In genomic region chr14:21682681-21683129, GRCm38 (mm10) we compare ENCODE assay signal across 7 mouse cellular contexts. TPM values are rescaled to one million over a fixed set of nuclear protein-coding genes. Genes with fewer than 3 reads are reported as not detected.
DNase-seq lines count a peak whose midpoint lies in the region; ATAC-seq and TF ChIP-seq lines count a peak whose summit lies in the region.

No protein-coding gene starts in this region.

- no peaks in the 10 kb centered on the region for H3K9me3 ChIP-seq in forebrain, embryonic 10.5 days
- H3K9me3 ChIP-seq in intestine, embryonic 16.5 days (ENCODE audit: control insufficient read depth, low read length), result no peaks in the 10 kb centered on the region
- H3K9me3 ChIP-seq in neural tube, embryonic 15.5 days (replicated peaks), result no peaks in the 10 kb centered on the region

- peak overlapping the region; percentile 87 for H3K27ac ChIP-seq in forebrain, embryonic 10.5 days
- H3K27ac ChIP-seq in intestine, embryonic 16.5 days (ENCODE audit: low read length), result no peak overlapping the region
- H3K27ac ChIP-seq in neural tube, embryonic 15.5 days (replicated peaks), result no peak overlapping the region

- peak overlapping the region; percentile 46 for H3K4me3 ChIP-seq in forebrain, embryonic 10.5 days
- H3K4me3 ChIP-seq in intestine, embryonic 16.5 days (ENCODE audit: low read length), result peak overlapping the region; percentile 24
- no peak overlapping the region for H3K4me3 ChIP-seq in lung, adult 2 months (replicated peaks; ENCODE audit: extremely low read depth, low read depth, low read length)
- H3K4me3 ChIP-seq in neural tube, embryonic 15.5 days (replicated peaks), result no peak overlapping the region

- H3K4me2 ChIP-seq in intestine, embryonic 16.5 days (ENCODE audit: low read depth, low read length), result peak overlapping the region; percentile 51
- H3K4me2 ChIP-seq in neural tube, embryonic 15.5 days, result peak overlapping the region; percentile 43

- under 1% methylated on average over 9 of the region's 9 CpGs for WGBS in forebrain, embryonic 10.5 days
- WGBS in intestine, embryonic 16.5 days, result 2% methylated on average over 9 of the region's 9 CpGs
- WGBS in lung, adult 2 months, result 9% methylated on average over 9 of the region's 9 CpGs
- WGBS in neural tube, embryonic 15.5 days, result 2% methylated on average over 9 of the region's 9 CpGs

- no peaks in the 10 kb centered on the region for H3K36me3 ChIP-seq in forebrain, embryonic 10.5 days (replicated peaks)
- H3K36me3 ChIP-seq in intestine, embryonic 16.5 days (ENCODE audit: control insufficient read depth, insufficient read depth, low read length), result no peaks in the 10 kb centered on the region
- no peaks in the 10 kb centered on the region for H3K36me3 ChIP-seq in neural tube, embryonic 15.5 days

- peak; percentile 89 for ATAC-seq in CD4-positive, CD25-positive, alpha-beta regulatory T cell, adult 4 months
- ATAC-seq in intestine, embryonic 16.5 days, result peak; percentile 90
- ATAC-seq in neural tube, embryonic 15.5 days (ENCODE audit: low FRiP score), result 0 out of 2 replicates have a peak, but pooled peaks have one; percentile 23

- intact Hi-C loops in left cerebral cortex, postnatal 14 days (cut with DNase I), result no loop called here

- H3K4me1 ChIP-seq in forebrain, embryonic 10.5 days, result peaks cover 75% of the 10 kb centered on the region
- H3K4me1 ChIP-seq in intestine, embryonic 16.5 days (ENCODE audit: control insufficient read depth, insufficient read depth, low read length), result peaks cover 20% of the 10 kb centered on the region
- no peaks in the 10 kb centered on the region for H3K4me1 ChIP-seq in lung, adult 2 months (ENCODE audit: control insufficient read depth, insufficient read depth, low read length)
- H3K4me1 ChIP-seq in neural tube, embryonic 15.5 days, result peaks cover 20% of the 10 kb centered on the region

- TF ChIP-seq CTCF in lung, adult 2 months (IDR thresholded peaks at IDR 0.05; ENCODE audit: insufficient read depth, low read length), result no peak

- peak; percentile 91 for DNase-seq in R1 (ENCODE audit: low read depth, low spot score)
- peak; percentile 86 for DNase-seq in forebrain, embryonic 10.5 days (ENCODE audit: extremely low spot score, low spot score)
- peak; percentile 55 for DNase-seq in lung, adult 2 months
- no peak for DNase-seq in left cerebral cortex, postnatal 14 days (ENCODE audit: low spot score in 2 of 2)

- H3K9ac ChIP-seq in intestine, embryonic 16.5 days (ENCODE audit: low read depth, low read length), result no peak overlapping the region
- no peak overlapping the region for H3K9ac ChIP-seq in neural tube, embryonic 15.5 days (replicated peaks)

- peaks cover 25% of the 10 kb centered on the region for H3K27me3 ChIP-seq in forebrain, embryonic 10.5 days (ENCODE audit: poor library complexity, severe bottlenecking)
- H3K27me3 ChIP-seq in intestine, embryonic 16.5 days (replicated peaks; ENCODE audit: control insufficient read depth, insufficient read depth, low read length), result peaks cover 9% of the 10 kb centered on the region; the same call in 1 of the 2 replicates
- H3K27me3 ChIP-seq in neural tube, embryonic 15.5 days (replicated peaks), result peaks cover 3% of the 10 kb centered on the region; the same call in 1 of the 2 replicates

- TF ChIP-seq POLR2A in lung, adult 2 months (IDR thresholded peaks at IDR 0.05; ENCODE audit: borderline replicate concordance, extremely low read depth, low read depth, low read length), result no peak

RNA-seq across cellular contexts. Expression of gene Dupd1, which starts 31.7 kb away (rescaled TPM):
- not detected for polyA plus RNA-seq in CD4-positive, CD25-positive, alpha-beta regulatory T cell, adult 4 months (2017; shearing (Covaris generic))
- not detected in 2 replicates for polyA plus RNA-seq in forebrain, embryonic 10.5 days (2016; fragmentation: Nextera tagmentation; extraction: Ambion mirVana)
- not detected in 2 replicates for polyA plus RNA-seq in intestine, embryonic 16.5 days (2015; fragmentation: Nextera tagmentation; extraction: Ambion mirVana)
- polyA plus RNA-seq in lung, adult 2 months (2012; rRNA removed), result 1.6 TPM in 1 of 2 replicates, not detected in the other
- 0.15 and 0.22 TPM in 2 replicates for polyA plus RNA-seq in neural tube, embryonic 15.5 days (2015; fragmentation: Nextera tagmentation; extraction: Ambion mirVana)
- total RNA-seq in left cerebral cortex, postnatal 14 days (2021), result not detected

Comparison
In these comparisons a context has a peak if more than half of its experiments do, and no peak if none do; other contexts are left out.
1. ATAC-seq: peak in every context shown above with its lines; median percentile 90 in intestine, embryonic 16.5 days; 89 in CD4-positive, CD25-positive, alpha-beta regulatory T cell, adult 4 months; 23 in neural tube, embryonic 15.5 days.
2. DNase-seq: peak in R1 (single experiment), forebrain, embryonic 10.5 days (single experiment) and lung, adult 2 months (single experiment); none in left cerebral cortex, postnatal 14 days (0 of 2).
3. H3K4me3 ChIP-seq: peak in forebrain, embryonic 10.5 days (single experiment) and intestine, embryonic 16.5 days (single experiment); none in lung, adult 2 months (single experiment) and neural tube, embryonic 15.5 days (single experiment).